Mouse (Mus musculus) bone marrow, adult 2 months (tissue): ENCODE measurements around the gene Emc10. TPM values are rescaled to one million over a fixed set of nuclear protein-coding genes. Genes with fewer than 3 reads are reported as not detected.

Experiments
- H3K27ac ChIP-seq: fragments of 200-500 bp; 2 replicates; pipeline ENCODE4 v1.5.1; 2012; ENCODE audit warnings: low read depth, mild to moderate bottlenecking, control low read depth, inconsistent platforms, low read length; ENCODE audit not compliant: control insufficient read depth, poor library complexity, insufficient read depth
- H3K4me1 ChIP-seq: fragments of 200-500 bp; 2 replicates; pipeline ENCODE4 v1.6.1; 2011; ENCODE audit warnings: low read length; ENCODE audit not compliant: control insufficient read depth, insufficient read depth
- H3K4me3 ChIP-seq: fragments of 200-500 bp; replicated peaks from 2 replicates; pipeline ENCODE3; 2011; ENCODE audit warnings: mild to moderate bottlenecking, low read depth, low read length, control low read depth; ENCODE audit not compliant: control insufficient read depth
- CTCF ChIP-seq: fragments of 200-500 bp; IDR thresholded peaks from 2 replicates; pipeline ENCODE4 v1.5.1; 2011; ENCODE audit warnings: low read length, control low read depth; ENCODE audit not compliant: control insufficient read depth, insufficient read depth
- POLR2A ChIP-seq: fragments of 200-500 bp; IDR thresholded peaks from 2 replicates; pipeline ENCODE4 v1.6.1; 2011; ENCODE audit warnings: low read depth, mild to moderate bottlenecking, control low read depth, low read length, borderline replicate concordance; ENCODE audit not compliant: control insufficient read depth
- WGBS: fragments of 180-500 bp; shearing (Covaris S2); methylation state at CpG from one replicate; pipeline ENCODE4 v1.1.7; 2018; 5-methylcytosine and 5-hydroxymethylcytosine counted together
- polyA plus RNA-seq: library from polyadenylated mRNA; stranded (reverse); fragments of >200 nt; gene quantifications from 2 replicates; pipeline ENCODE4 v1.2.4, GENCODE M21; 2011; ENCODE audit warnings: low replicate concordance; ENCODE audit not compliant: missing spikeins, insufficient read depth, insufficient read length

The Emc10 gene
- polyA plus RNA-seq, 1 experiment = 58.8 TPM

DNA sequence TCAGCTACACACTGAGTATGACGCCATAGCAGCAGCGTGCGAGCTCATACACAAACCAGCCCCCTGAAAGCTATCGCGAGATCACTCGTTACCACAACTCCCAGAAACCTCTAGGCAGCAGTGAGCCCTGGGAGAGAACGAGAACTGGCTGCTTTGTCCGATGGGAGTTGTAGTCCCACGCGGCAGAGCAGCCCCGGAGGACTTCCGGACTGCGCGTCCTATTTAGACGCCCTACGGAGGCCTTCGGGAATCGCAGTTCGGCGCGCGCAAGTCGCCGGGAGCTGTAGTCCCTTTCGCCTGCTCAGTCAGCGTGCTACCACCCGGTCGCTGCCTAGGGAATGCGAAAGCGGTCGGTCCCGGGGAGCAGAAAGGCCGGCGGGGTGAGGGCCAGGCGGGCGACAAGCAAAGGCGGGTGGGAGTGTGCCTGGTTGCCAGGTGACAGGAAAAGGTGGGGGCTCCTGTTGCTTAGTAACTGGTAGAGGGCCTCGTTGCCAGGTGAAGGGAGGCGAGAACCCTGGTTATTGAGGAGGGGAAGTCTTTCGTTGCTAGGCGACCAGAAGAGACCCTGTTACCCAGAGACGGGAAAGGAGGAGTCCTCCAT lies 28.4 kb downstream of the Emc10 start, which contains the start of gene Josd2:
Gene Josd2, plus strand, starts transcription at position 170 of the 601 bp plus-strand sequence.
- no peaks in the 10 kb centered on the region; the same call in 1 of the 2 replicates for H3K4me1 ChIP-seq
- H3K27ac ChIP-seq = peak within 1 kb of the TSS; percentile 56
- H3K4me3 ChIP-seq = peak within 1 kb of the TSS; percentile 72
- WGBS = under 1% methylated on average over 42 of the region's 42 CpGs
- peak; percentile 80; the same call in 1 of the 2 replicates for TF ChIP-seq POLR2A
- TF ChIP-seq CTCF = no peak

DNA sequence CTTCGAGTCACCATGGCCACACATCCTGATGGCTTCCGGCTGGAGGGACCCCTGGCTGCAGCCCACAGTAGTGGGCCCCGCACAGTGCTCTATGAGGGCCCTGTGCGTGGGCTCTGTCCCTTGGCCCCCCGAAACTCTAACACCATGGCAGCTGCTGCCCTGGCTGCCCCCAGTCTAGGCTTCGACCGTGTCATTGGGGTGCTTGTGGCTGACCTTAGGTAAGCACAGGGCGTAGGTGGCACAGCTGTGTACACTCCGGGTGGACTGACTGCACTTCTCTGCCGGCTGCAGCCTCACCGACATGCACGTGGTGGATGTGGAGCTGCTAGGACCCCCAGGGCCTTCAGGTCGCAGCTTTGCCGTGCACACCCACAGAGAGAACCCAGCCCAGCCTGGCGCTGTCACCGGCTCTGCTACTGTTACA lies 29.4 kb downstream of the Emc10 start:
- Histone ChIP-seq H3K4me1 (no peaks in the 10 kb centered on the region; the same call in 1 of the 2 replicates), H3K27ac (no peak overlapping the region), H3K4me3 (no peak overlapping the region)
- TF ChIP-seq POLR2A (no peak), CTCF (no peak)
- 89% methylated on average over 16 of the region's 16 CpGs for WGBS

DNA sequence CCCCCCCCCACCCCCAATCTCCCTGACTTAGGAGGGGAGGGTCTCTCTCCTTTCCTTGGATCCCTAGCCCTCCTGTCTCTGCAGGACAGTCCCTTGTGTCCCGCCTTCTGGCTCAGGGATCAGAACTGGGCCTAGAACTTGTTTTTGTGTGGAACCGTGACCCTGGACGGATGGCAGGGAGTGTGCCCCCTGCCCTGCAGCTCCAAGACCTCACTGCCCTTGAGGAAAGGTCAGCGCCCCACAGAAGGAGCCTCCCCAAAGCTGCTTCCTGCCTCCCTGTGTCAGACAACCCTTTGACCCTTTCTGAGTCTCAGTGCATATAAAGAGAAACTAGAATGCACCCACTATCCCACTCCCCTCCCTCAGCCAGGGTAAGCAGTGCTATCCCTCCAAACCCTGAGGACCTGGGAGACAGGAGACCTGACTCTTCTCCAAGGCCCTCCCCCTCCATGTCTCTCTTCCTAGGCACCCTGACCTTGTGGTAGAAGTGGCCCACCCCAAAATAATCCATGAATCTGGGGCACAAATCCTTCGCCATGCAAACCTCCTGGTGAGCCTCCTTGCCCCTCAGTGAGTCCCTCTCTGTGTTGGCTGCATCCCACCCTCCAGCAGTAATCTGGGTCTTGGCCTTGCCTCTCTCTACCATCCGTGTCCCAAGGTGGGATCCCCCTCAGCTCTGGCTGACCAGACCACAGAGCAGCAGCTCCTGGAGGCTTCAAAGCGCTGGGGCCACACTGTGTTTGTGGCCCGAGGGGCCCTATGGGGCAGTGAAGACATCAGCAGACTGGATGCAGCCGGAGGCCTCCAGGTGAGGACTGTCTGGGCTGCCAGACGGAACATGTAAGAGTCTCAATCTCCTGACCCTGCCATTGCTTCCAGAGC lies 30.1 kb downstream of the Emc10 start:
- Histone ChIP-seq H3K4me3 (no peak overlapping the region), H3K4me1 (no peaks in the 10 kb centered on the region; the same call in 1 of the 2 replicates), H3K27ac (no peak overlapping the region)
- WGBS = 81% methylated on average over 10 of the region's 10 CpGs
- no peak for TF ChIP-seq POLR2A
- TF ChIP-seq CTCF = no peak

- 62% methylated on average over 2 of the region's 2 CpGs for WGBS
- Histone ChIP-seq H3K4me1 (no peaks in the 10 kb centered on the region; the same call in 1 of the 2 replicates), H3K27ac (no peak within 1 kb of the TSS), H3K4me3 (no peak within 1 kb of the TSS)
- TF ChIP-seq POLR2A (no peak), CTCF (no peak)
These were observed 31.2 kb downstream of the Emc10 start, which contains the start of gene Aspdh for GRCm38 (mm10) chr7:44465111-44465510. TSS of gene Aspdh (plus strand) at chr7:44465391.

GRCm38 (mm10) chr7:44464511-44464910 lies 31.8 kb downstream of the Emc10 start:
- 40% methylated on average over 4 of the region's 4 CpGs for WGBS
- H3K4me1 ChIP-seq = no peaks in the 10 kb centered on the region; the same call in 1 of the 2 replicates
- H3K27ac ChIP-seq = no peak overlapping the region
- no peak overlapping the region for H3K4me3 ChIP-seq
- no peak for TF ChIP-seq CTCF
- TF ChIP-seq POLR2A = no peak; the same call in 1 of the 2 replicates

DNA sequence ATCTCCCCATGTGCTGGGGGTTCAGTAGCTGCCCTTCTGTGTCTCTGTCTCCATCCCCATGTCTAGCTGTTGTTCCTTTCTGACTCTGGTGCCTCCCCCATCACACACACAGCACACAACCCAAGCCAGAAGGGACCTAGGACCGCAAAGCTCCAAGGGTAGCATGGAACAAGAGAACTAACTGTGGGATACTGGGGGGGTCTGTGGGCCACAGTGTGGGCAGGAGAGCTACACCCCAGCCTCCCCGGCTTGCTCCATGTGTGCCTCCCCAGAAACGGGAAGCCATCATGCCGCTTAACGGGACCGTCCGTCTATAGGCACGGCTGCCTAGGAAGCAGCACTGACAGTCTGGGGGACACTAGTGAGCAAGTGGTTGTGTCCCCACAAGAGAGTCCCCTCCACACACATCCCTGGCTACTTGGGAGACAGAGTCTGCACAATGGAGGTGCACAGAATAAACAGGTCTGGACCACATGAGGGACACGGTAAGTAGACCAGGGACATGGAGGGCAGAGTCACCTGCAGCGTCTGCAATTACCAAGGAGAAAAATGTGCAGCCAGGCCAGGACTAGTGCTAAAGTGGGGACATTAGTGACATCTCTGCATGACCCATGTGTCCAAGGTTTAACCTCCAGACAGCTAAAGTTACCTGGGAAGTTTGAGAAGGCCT lies 32.6 kb downstream of the Emc10 start:
- WGBS = 75% methylated on average over 10 of the region's 10 CpGs
- no peaks in the 10 kb centered on the region; the same call in 1 of the 2 replicates for H3K4me1 ChIP-seq
- H3K4me3 ChIP-seq = no peak overlapping the region
- TF ChIP-seq POLR2A (no peak), CTCF (no peak)
- no peak overlapping the region for H3K27ac ChIP-seq

- WGBS = 22% methylated on average over 8 of the region's 8 CpGs
- TF ChIP-seq POLR2A (no peak), CTCF (no peak)
These were observed 33.3 kb downstream of the Emc10 start for GRCm38 (mm10) chr7:44463056-44463425.

More at GRCm38 (mm10) chr7:44463056-44463425, 33.3 kb downstream of the Emc10 start:
- no peak overlapping the region for H3K4me3 ChIP-seq
- no peak overlapping the region for H3K27ac ChIP-seq
- H3K4me1 ChIP-seq = no peaks in the 10 kb centered on the region; the same call in 1 of the 2 replicates
